Comparison of ENCODE assay signal across 16 mouse cellular contexts in genomic region chr9:115934288-115934687, GRCm38 (mm10). TPM values are rescaled to one million over a fixed set of nuclear protein-coding genes. Genes with fewer than 3 reads are reported as not detected.
"Had no signal": no experiment of that assay in that cellular context is flagged by ENCODE, and none has a peak within 500 bp of the region (broad histone marks: within the 10 kb centered on the region; RNA-seq: fewer than 3 reads in every experiment).

No protein-coding gene starts in this region.

- H3K36me3 ChIP-seq: liver, embryonic 13.5 days; lung, embryonic 15.5 days had no signal

- H3K4me3 ChIP-seq: liver, embryonic 13.5 days; lung, embryonic 15.5 days; megakaryocyte, embryonic 14.5 days had no signal

- H3K4me1 ChIP-seq: liver, embryonic 13.5 days; lung, embryonic 15.5 days had no signal

- H3K27me3 ChIP-seq: liver, embryonic 13.5 days; lung, embryonic 15.5 days had no signal

- H3K27ac ChIP-seq: liver, embryonic 13.5 days; lung, embryonic 15.5 days; macrophage; stomach, postnatal 0 days had no signal

- DNase-seq: kidney, adult 2 months; kidney, postnatal 36 days; layer of hippocampus, adult 9-11 months; layer of hippocampus, postnatal 36 days; liver; liver, embryonic 13.5 days; liver, postnatal 0 days; lung, postnatal 14 days; right cerebral cortex, postnatal 25 days; thymus, postnatal 4 days had no signal

- H3K9me3 ChIP-seq: liver, embryonic 13.5 days; lung, embryonic 15.5 days had no signal

- H3K4me2 ChIP-seq: liver, embryonic 13.5 days; lung, embryonic 15.5 days; midbrain, embryonic 11.5 days had no signal

- H3K9ac ChIP-seq: liver, embryonic 13.5 days; liver, postnatal 0 days; lung, embryonic 15.5 days had no signal

- ATAC-seq: liver, postnatal 0 days; midbrain, embryonic 16.5 days had no signal

RNA-seq across cellular contexts. Expression of gene Gadl1, which starts 25.0 kb away (rescaled TPM):
- polyA plus RNA-seq: kidney, adult 2 months; macrophage had no signal
